Mouse (Mus musculus) C2C12 (cell line): ENCODE results near the gene Obsl1.

Experiments
- CEBPB ChIP-seq: IDR thresholded peaks from one replicate; pipeline ENCODE4 v1.6.1; 2011; ENCODE audit warnings: low read depth, mild to moderate bottlenecking, control low read depth, moderate library complexity
- CTCF ChIP-seq: IDR thresholded peaks from one replicate; pipeline ENCODE4 v1.5.1; 2011; ENCODE audit not compliant: control insufficient read depth, insufficient read depth, insufficient read length
- FOSL1 ChIP-seq: IDR thresholded peaks from one replicate; pipeline ENCODE4 v1.8.0; 2011; ENCODE audit warnings: mild to moderate bottlenecking, low read length; ENCODE audit not compliant: poor library complexity, insufficient read depth, severe bottlenecking
- MAX ChIP-seq: IDR thresholded peaks from one replicate; pipeline ENCODE4 v1.6.1; 2011; ENCODE audit warnings: mild to moderate bottlenecking, control low read depth
- MYOG ChIP-seq: IDR thresholded peaks from one replicate; pipeline ENCODE4 v1.6.1; 2011; ENCODE audit not compliant: control insufficient read depth, insufficient read length; ENCODE audit errors: extremely low read depth
- USF1 ChIP-seq: IDR thresholded peaks from one replicate; pipeline ENCODE4 v1.6.1; 2011; ENCODE audit warnings: low read depth, mild to moderate bottlenecking, control low read depth, moderate library complexity

DNA sequence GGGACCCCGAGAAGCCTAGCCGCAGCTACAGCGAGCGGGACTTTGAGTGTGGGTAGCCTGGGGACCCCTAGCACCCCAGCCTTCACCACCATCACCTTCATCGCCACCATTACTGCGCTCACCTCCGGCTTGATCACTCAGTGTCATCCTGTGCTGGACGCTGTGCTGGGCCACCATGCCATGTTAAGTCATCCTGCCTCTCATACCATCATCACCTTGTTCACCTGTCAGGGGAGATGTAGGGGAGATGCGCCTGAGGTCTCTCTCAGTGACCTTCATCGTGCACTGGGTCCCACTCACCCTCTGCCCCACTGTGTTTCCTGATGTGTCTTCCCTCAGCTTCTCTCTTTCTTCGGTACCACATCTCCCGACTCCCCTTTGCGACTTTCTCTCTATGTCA is 41.1 kb upstream of the Obsl1 start:
- TF ChIP-seq USF1, result no peak
- no peak for TF ChIP-seq CTCF
- no peak for TF ChIP-seq MAX
- TF ChIP-seq CEBPB, result no peak
- no peak for TF ChIP-seq MYOG
- no peak for TF ChIP-seq FOSL1
